Mouse (Mus musculus) intestine, embryonic 14.5 days (tissue): ENCODE results near the gene AL607142.1. TPM values are rescaled to one million over a fixed set of nuclear protein-coding genes. Genes with fewer than 3 reads are reported as not detected.
A peak's percentile ranks its signal among the peaks of the same experiment; 100 is the strongest.

Experiments
- ATAC-seq: fragments of 200-750 bp; cut with Nextera tagmentation; replicated peaks from 2 replicates; pipeline ENCODE4 v1.8.0; 2017; ENCODE audit warnings: low read depth, moderate number of reproducible peaks, moderate TSS enrichment, moderate library complexity; ENCODE audit not compliant: low FRiP score, low TSS enrichment
- DNase-seq: peaks from one replicate; pipeline ENCODE4 v3.0.0-alpha.2; 2018; ENCODE audit warnings: low spot score
- H3K27ac ChIP-seq: fragments of 300-500 bp; sonication (generic); 2 replicates; pipeline ENCODE4 v1.5.1; 2014; ENCODE audit warnings: low read depth, mild to moderate bottlenecking, control low read depth
- H3K27me3 ChIP-seq: fragments of 300-500 bp; sonication (generic); replicated peaks from 2 replicates; pipeline ENCODE4 v1.6.1; 2014; ENCODE audit warnings: low read length, control low read depth; ENCODE audit not compliant: control insufficient read depth, insufficient read depth
- H3K36me3 ChIP-seq: fragments of 300-500 bp; sonication (generic); 2 replicates; pipeline ENCODE4 v1.6.1; 2014; ENCODE audit warnings: low read length, control low read depth; ENCODE audit not compliant: control insufficient read depth, insufficient read depth
- H3K4me1 ChIP-seq: fragments of 300-500 bp; sonication (generic); replicated peaks from 2 replicates; pipeline ENCODE4 v1.6.1; 2014; ENCODE audit warnings: low read length, control low read depth, mixed read lengths; ENCODE audit not compliant: control insufficient read depth, insufficient read depth
- H3K4me2 ChIP-seq: fragments of 300-500 bp; sonication (generic); 2 replicates; pipeline ENCODE4 v1.6.1; 2014; ENCODE audit warnings: low read length
- H3K4me3 ChIP-seq: fragments of 300-500 bp; sonication (generic); 2 replicates; pipeline ENCODE4 v1.5.1; 2014; ENCODE audit warnings: low read depth, low read length, control low read depth, mixed read lengths
- H3K9ac ChIP-seq: fragments of 300-500 bp; sonication (generic); 2 replicates; pipeline ENCODE4 v1.6.1; 2014; ENCODE audit warnings: mild to moderate bottlenecking, low read length
- H3K9me3 ChIP-seq: fragments of 300-500 bp; sonication (generic); 2 replicates; pipeline ENCODE4 v1.6.1; 2016; ENCODE audit warnings: low read length, control low read depth; ENCODE audit not compliant: control insufficient read depth
- WGBS: fragments of 180-500 bp; shearing (Covaris S2); extraction: QIAGEN DNeasy Blood & Tissue Kit; methylation state at CpG from one replicate; pipeline ENCODE4 v1.1.7; 2014; 5-methylcytosine and 5-hydroxymethylcytosine counted together
- polyA plus RNA-seq: library from polyadenylated mRNA; unstranded; fragments of >200 nt; fragmentation: Nextera tagmentation; extraction: Ambion mirVana; gene quantifications from 2 replicates; pipeline ENCODE4 v1.2.1, GENCODE M21; 2014

The AL607142.1 gene
- polyA plus RNA-seq, 1 experiment from 2014 or later, result not detected

GRCm38 (mm10) chr4:120127333-120127732, 62.5 kb downstream of the AL607142.1 start:
- Histone ChIP-seq H3K27ac (no peak overlapping the region), H3K4me2 (no peak overlapping the region), H3K9ac (no peak overlapping the region), H3K4me3 (no peak overlapping the region), H3K36me3 (no peaks in the 10 kb centered on the region), H3K27me3 (no peaks in the 10 kb centered on the region), H3K9me3 (no peaks in the 10 kb centered on the region), H3K4me1 (no peaks in the 10 kb centered on the region)
- WGBS, result 74% methylated on average over 3 of the region's 3 CpGs
- no peak for DNase-seq
- no peak for ATAC-seq

GRCm38 (mm10) chr4:120128033-120128432, 63.2 kb downstream of the AL607142.1 start:
- Histone ChIP-seq H3K9me3 (no peaks in the 10 kb centered on the region), H3K4me2 (no peak overlapping the region), H3K9ac (no peak overlapping the region), H3K36me3 (no peaks in the 10 kb centered on the region), H3K27ac (no peak overlapping the region), H3K27me3 (no peaks in the 10 kb centered on the region), H3K4me1 (no peaks in the 10 kb centered on the region), H3K4me3 (no peak overlapping the region)
- WGBS, result 65% methylated on average over 4 of the region's 4 CpGs
- no peak for DNase-seq
- ATAC-seq, result no peak

GRCm38 (mm10) chr4:120129233-120129885, 64.6 kb downstream of the AL607142.1 start:
- Histone ChIP-seq H3K27ac (no peak overlapping the region), H3K4me2 (no peak overlapping the region), H3K4me1 (no peaks in the 10 kb centered on the region), H3K4me3 (no peak overlapping the region), H3K27me3 (no peaks in the 10 kb centered on the region), H3K36me3 (no peaks in the 10 kb centered on the region), H3K9me3 (no peaks in the 10 kb centered on the region), H3K9ac (no peak overlapping the region)
- 43% methylated on average over 4 of the region's 4 CpGs for WGBS
- peak; percentile 76 for DNase-seq
- ATAC-seq, result no peak; the same call in 1 of the 2 replicates

- ATAC-seq (no peak), DNase-seq (no peak)
- WGBS, result 73% methylated on average over 4 of the region's 4 CpGs
- no peaks in the 10 kb centered on the region for H3K9me3 ChIP-seq
- H3K4me2 ChIP-seq, result no peak overlapping the region
- H3K9ac ChIP-seq, result no peak overlapping the region
- H3K4me3 ChIP-seq, result no peak overlapping the region
- H3K27me3 ChIP-seq, result no peaks in the 10 kb centered on the region
- no peaks in the 10 kb centered on the region for H3K4me1 ChIP-seq
- H3K36me3 ChIP-seq, result no peaks in the 10 kb centered on the region
- H3K27ac ChIP-seq, result no peak overlapping the region
Measured at GRCm38 (mm10) chr4:120130926-120131325, 66.1 kb downstream of the AL607142.1 start.

- no peaks in the 10 kb centered on the region for H3K36me3 ChIP-seq
- H3K4me2 ChIP-seq, result no peak overlapping the region
- 82% methylated on average over 24 of the region's 24 CpGs for WGBS
- DNase-seq (no peak), ATAC-seq (no peak)
- H3K4me1 ChIP-seq, result no peaks in the 10 kb centered on the region
- H3K4me3 ChIP-seq, result no peak overlapping the region
- no peaks in the 10 kb centered on the region for H3K27me3 ChIP-seq
- H3K9me3 ChIP-seq, result no peaks in the 10 kb centered on the region
- no peak overlapping the region for H3K9ac ChIP-seq
- H3K27ac ChIP-seq, result no peak overlapping the region
Measured at GRCm38 (mm10) chr4:120131441-120132220, 66.8 kb downstream of the AL607142.1 start.

GRCm38 (mm10) chr4:120134223-120134622, 69.4 kb downstream of the AL607142.1 start:
- Histone ChIP-seq H3K27me3 (no peaks in the 10 kb centered on the region), H3K9me3 (no peaks in the 10 kb centered on the region), H3K9ac (no peak overlapping the region), H3K4me3 (no peak overlapping the region), H3K27ac (no peak overlapping the region), H3K36me3 (no peaks in the 10 kb centered on the region), H3K4me2 (no peak overlapping the region), H3K4me1 (no peaks in the 10 kb centered on the region)
- WGBS, result 80% methylated on average over 6 of the region's 6 CpGs
- DNase-seq (no peak), ATAC-seq (no peak)

GRCm38 (mm10) chr4:120141810-120142209, 77.0 kb downstream of the AL607142.1 start:
- DNase-seq (no peak), ATAC-seq (no peak)
- WGBS, result 65% methylated on average over 1 of the region's 1 CpGs
- Histone ChIP-seq H3K9ac (no peak overlapping the region), H3K4me3 (no peak overlapping the region), H3K4me1 (no peaks in the 10 kb centered on the region), H3K4me2 (no peak overlapping the region), H3K36me3 (no peaks in the 10 kb centered on the region), H3K9me3 (no peaks in the 10 kb centered on the region), H3K27me3 (no peaks in the 10 kb centered on the region), H3K27ac (no peak overlapping the region)

- Histone ChIP-seq H3K4me2 (no peak overlapping the region), H3K4me3 (no peak overlapping the region), H3K9me3 (no peaks in the 10 kb centered on the region), H3K9ac (no peak overlapping the region), H3K27ac (no peak overlapping the region), H3K4me1 (no peaks in the 10 kb centered on the region), H3K27me3 (no peaks in the 10 kb centered on the region), H3K36me3 (no peaks in the 10 kb centered on the region)
- no peak for ATAC-seq
- DNase-seq, result no peak
- WGBS, result 86% methylated on average over 9 of the region's 9 CpGs
Measured at GRCm38 (mm10) chr4:120142905-120143304, 78.1 kb downstream of the AL607142.1 start.
